Comparison of ENCODE assay signal across 18 mouse cellular contexts in genomic region chr2:43977732-43978131, GRCm38 (mm10).
A peak's percentile ranks its signal among the peaks of the same experiment; 100 is the strongest.
DNase-seq lines count a peak whose midpoint lies in the region; ATAC-seq and TF ChIP-seq lines count a peak whose summit lies in the region.
"Had no signal": no experiment of that assay in that cellular context is flagged by ENCODE, and none has a peak within 500 bp of the region (broad histone marks: within the 10 kb centered on the region; RNA-seq: fewer than 3 reads in every experiment).

No protein-coding gene starts in this region.

- intact Hi-C loops in heart, postnatal 14 days (cut with DNase I) = no loop called here

- TF ChIP-seq CTCF in midbrain, postnatal 0 days (IDR thresholded peaks at IDR 0.05) = no peak

- peak overlapping the region; percentile 26; the same call in 1 of the 2 replicates for H3K4me2 ChIP-seq in hindbrain, embryonic 14.5 days (replicated peaks)
- no peak overlapping the region for H3K4me2 ChIP-seq in hindbrain, embryonic 12.5 days (replicated peaks)
- no peak overlapping the region for H3K4me2 ChIP-seq in midbrain, embryonic 14.5 days (ENCODE audit: low read length)
- no peak overlapping the region for H3K4me2 ChIP-seq in midbrain, embryonic 11.5 days
- peak overlapping the region; percentile 4; the same call in 1 of the 2 replicates for H3K4me2 ChIP-seq in forebrain, embryonic 16.5 days (ENCODE audit: low read length)
- H3K4me2 ChIP-seq in midbrain, postnatal 0 days (ENCODE audit: low read depth, low read length, poor library complexity, severe bottlenecking) = 0 out of 2 replicates have a peak overlapping the region, but pooled peaks have one; percentile 12
- H3K4me2 ChIP-seq: embryonic facial prominence, embryonic 13.5 days; heart, embryonic 13.5 days; limb, embryonic 13.5 days had no signal

- DNase-seq in hindbrain, embryonic 14.5 days (ENCODE audit: low spot score) = no peak
- peak; percentile 31 for DNase-seq in midbrain, embryonic 14.5 days
- DNase-seq in midbrain, embryonic 11.5 days (ENCODE audit: low spot score, missing footprints) = no peak
- DNase-seq in midbrain, postnatal 0 days (ENCODE audit: low spot score) = no peak
- DNase-seq in heart, adult 8-10 months (ENCODE audit: low spot score) = no peak
- DNase-seq in heart, postnatal 14 days = no peak
- DNase-seq: adrenal gland, postnatal 10 days; cerebellum, adult 8-10 months; gastrocnemius, adult 2 months; kidney, adult 11 months; kidney, postnatal 36 days; thymus, postnatal 14 days had no signal

- 0 out of 2 replicates have a peak, but pooled peaks cover 5% of the 10 kb centered on the region for H3K4me1 ChIP-seq in hindbrain, embryonic 14.5 days (replicated peaks; ENCODE audit: control insufficient read depth, insufficient read depth, low read length)
- 0 out of 2 replicates have a peak, but pooled peaks cover 3% of the 10 kb centered on the region for H3K4me1 ChIP-seq in hindbrain, embryonic 12.5 days
- no peaks in the 10 kb centered on the region for H3K4me1 ChIP-seq in midbrain, embryonic 14.5 days (ENCODE audit: control insufficient read depth, insufficient read depth, low read length)
- H3K4me1 ChIP-seq in midbrain, embryonic 11.5 days (ENCODE audit: control insufficient read depth, insufficient read depth, low read length) = no peaks in the 10 kb centered on the region
- peaks cover 9% of the 10 kb centered on the region for H3K4me1 ChIP-seq in forebrain, embryonic 16.5 days (replicated peaks; ENCODE audit: control insufficient read depth, insufficient read depth, low read length)
- no peaks in the 10 kb centered on the region for H3K4me1 ChIP-seq in midbrain, postnatal 0 days (ENCODE audit: insufficient read depth, low read length)
- H3K4me1 ChIP-seq: embryonic facial prominence, embryonic 13.5 days; heart, embryonic 13.5 days; limb, embryonic 13.5 days had no signal

- no peak overlapping the region for H3K4me3 ChIP-seq in hindbrain, embryonic 14.5 days (replicated peaks; ENCODE audit: low read length)
- H3K4me3 ChIP-seq in hindbrain, embryonic 12.5 days = no peak overlapping the region
- no peak overlapping the region for H3K4me3 ChIP-seq in midbrain, embryonic 14.5 days (replicated peaks; ENCODE audit: low read depth, low read length)
- H3K4me3 ChIP-seq in midbrain, embryonic 11.5 days (ENCODE audit: low read depth, low read length) = no peak overlapping the region
- H3K4me3 ChIP-seq in forebrain, embryonic 16.5 days (replicated peaks; ENCODE audit: low read length) = no peak overlapping the region
- H3K4me3 ChIP-seq in midbrain, postnatal 0 days (ENCODE audit: low read depth, low read length) = no peak overlapping the region
- H3K4me3 ChIP-seq: embryonic facial prominence, embryonic 13.5 days; gastrocnemius, adult 2 months; heart, embryonic 13.5 days; limb, embryonic 13.5 days had no signal

- H3K9ac ChIP-seq in hindbrain, embryonic 14.5 days = no peak overlapping the region
- no peak overlapping the region for H3K9ac ChIP-seq in hindbrain, embryonic 12.5 days
- H3K9ac ChIP-seq in midbrain, embryonic 14.5 days (replicated peaks; ENCODE audit: low read length) = no peak overlapping the region
- no peak overlapping the region for H3K9ac ChIP-seq in midbrain, embryonic 11.5 days (ENCODE audit: low read length)
- H3K9ac ChIP-seq in forebrain, embryonic 16.5 days (replicated peaks; ENCODE audit: low read depth, low read length) = no peak overlapping the region
- no peak overlapping the region for H3K9ac ChIP-seq in midbrain, postnatal 0 days (replicated peaks; ENCODE audit: low read length, poor library complexity, severe bottlenecking)
- H3K9ac ChIP-seq: embryonic facial prominence, embryonic 13.5 days; heart, embryonic 13.5 days; limb, embryonic 13.5 days; liver, embryonic 14.5 days had no signal

- no peaks in the 10 kb centered on the region for H3K27me3 ChIP-seq in hindbrain, embryonic 14.5 days (ENCODE audit: control insufficient read depth, insufficient read depth, low read length)
- H3K27me3 ChIP-seq in hindbrain, embryonic 12.5 days = no peaks in the 10 kb centered on the region
- H3K27me3 ChIP-seq in midbrain, embryonic 14.5 days (ENCODE audit: control insufficient read depth, insufficient read depth, low read length) = no peaks in the 10 kb centered on the region
- H3K27me3 ChIP-seq in midbrain, embryonic 11.5 days (ENCODE audit: control insufficient read depth, insufficient read depth, low read length) = no peaks in the 10 kb centered on the region
- H3K27me3 ChIP-seq in forebrain, embryonic 16.5 days (replicated peaks; ENCODE audit: control insufficient read depth, insufficient read depth, low read length) = no peaks in the 10 kb centered on the region
- no peaks in the 10 kb centered on the region for H3K27me3 ChIP-seq in midbrain, postnatal 0 days (ENCODE audit: insufficient read depth, low read length)
- H3K27me3 ChIP-seq: embryonic facial prominence, embryonic 13.5 days; heart, embryonic 13.5 days; limb, embryonic 13.5 days had no signal

- H3K36me3 ChIP-seq in hindbrain, embryonic 14.5 days (replicated peaks; ENCODE audit: control insufficient read depth, insufficient read depth) = no peaks in the 10 kb centered on the region
- no peaks in the 10 kb centered on the region for H3K36me3 ChIP-seq in hindbrain, embryonic 12.5 days
- H3K36me3 ChIP-seq in midbrain, embryonic 14.5 days (ENCODE audit: control insufficient read depth, insufficient read depth, low read length) = no peaks in the 10 kb centered on the region
- no peaks in the 10 kb centered on the region for H3K36me3 ChIP-seq in midbrain, embryonic 11.5 days (ENCODE audit: control insufficient read depth, insufficient read depth, low read length)
- no peaks in the 10 kb centered on the region for H3K36me3 ChIP-seq in forebrain, embryonic 16.5 days (ENCODE audit: control insufficient read depth, insufficient read depth)
- H3K36me3 ChIP-seq in midbrain, postnatal 0 days (ENCODE audit: insufficient read depth, low read length) = no peaks in the 10 kb centered on the region
- H3K36me3 ChIP-seq: embryonic facial prominence, embryonic 13.5 days; heart, embryonic 13.5 days; limb, embryonic 13.5 days had no signal

- ATAC-seq in hindbrain, embryonic 14.5 days (ENCODE audit: low FRiP score) = no peak
- no peak for ATAC-seq in hindbrain, embryonic 12.5 days (ENCODE audit: low FRiP score)
- ATAC-seq in midbrain, embryonic 14.5 days (ENCODE audit: low FRiP score, low TSS enrichment) = no peak
- no peak for ATAC-seq in midbrain, embryonic 11.5 days (ENCODE audit: low FRiP score)
- ATAC-seq in forebrain, embryonic 16.5 days = peak; percentile 53
- ATAC-seq in midbrain, postnatal 0 days (ENCODE audit: low FRiP score) = no peak; the same call in 1 of the 2 replicates

- no peak overlapping the region for H3K27ac ChIP-seq in hindbrain, embryonic 14.5 days
- H3K27ac ChIP-seq in hindbrain, embryonic 12.5 days = no peak overlapping the region
- H3K27ac ChIP-seq in midbrain, embryonic 14.5 days (replicated peaks; ENCODE audit: low read depth, low read length) = no peak overlapping the region
- no peak overlapping the region for H3K27ac ChIP-seq in midbrain, embryonic 11.5 days (ENCODE audit: low read depth, low read length)
- peak overlapping the region; percentile 90 for H3K27ac ChIP-seq in forebrain, embryonic 16.5 days (ENCODE audit: low read length)
- H3K27ac ChIP-seq in midbrain, postnatal 0 days (ENCODE audit: low read depth, low read length) = no peak overlapping the region
- H3K27ac ChIP-seq: embryonic facial prominence, embryonic 13.5 days; gastrocnemius, adult 2 months; heart, embryonic 13.5 days; limb, embryonic 13.5 days; liver, embryonic 14.5 days had no signal

- no peaks in the 10 kb centered on the region for H3K9me3 ChIP-seq in hindbrain, embryonic 14.5 days (ENCODE audit: control insufficient read depth, low read length)
- no peaks in the 10 kb centered on the region for H3K9me3 ChIP-seq in hindbrain, embryonic 12.5 days (replicated peaks)
- no peaks in the 10 kb centered on the region for H3K9me3 ChIP-seq in midbrain, embryonic 14.5 days (ENCODE audit: control insufficient read depth, low read length)
- H3K9me3 ChIP-seq in midbrain, embryonic 11.5 days (ENCODE audit: control insufficient read depth, low read length) = no peaks in the 10 kb centered on the region
- H3K9me3 ChIP-seq in forebrain, embryonic 16.5 days (ENCODE audit: control insufficient read depth, low read length) = no peaks in the 10 kb centered on the region
- H3K9me3 ChIP-seq in midbrain, postnatal 0 days (ENCODE audit: low read length) = no peaks in the 10 kb centered on the region
- H3K9me3 ChIP-seq: embryonic facial prominence, embryonic 13.5 days; heart, embryonic 13.5 days; limb, embryonic 13.5 days had no signal

- WGBS in hindbrain, embryonic 14.5 days = 64% methylated on average over 11 of the region's 11 CpGs
- WGBS in hindbrain, embryonic 12.5 days = 84% methylated on average over 11 of the region's 11 CpGs
- WGBS in midbrain, embryonic 14.5 days = 69% methylated on average over 11 of the region's 11 CpGs
- WGBS in midbrain, embryonic 11.5 days = 92% methylated on average over 11 of the region's 11 CpGs
- 53% methylated on average over 11 of the region's 11 CpGs for WGBS in forebrain, embryonic 16.5 days
- whole genome bisulfite sequencing in midbrain, postnatal 0 days = 56% methylated on average over 11 of the region's 11 CpGs

Comparison
In these comparisons a context has a peak if more than half of its experiments do, and no peak if none do; other contexts are left out.
1. H3K4me2 ChIP-seq: peak in hindbrain, embryonic 14.5 days (single experiment), forebrain, embryonic 16.5 days (single experiment) and midbrain, postnatal 0 days (single experiment); none in hindbrain, embryonic 12.5 days (single experiment), midbrain, embryonic 14.5 days (single experiment) and midbrain, embryonic 11.5 days (single experiment).